Mouse (Mus musculus) duodenum, adult 2 months (tissue): ENCODE data around the gene Tmem168. TPM values are rescaled to one million over a fixed set of nuclear protein-coding genes. Genes with fewer than 3 reads are reported as not detected.

Experiments
- polyA plus RNA-seq: library from polyadenylated mRNA; depleted of rRNA; stranded (reverse); fragments of >200 nt; gene quantifications from 2 replicates; pipeline ENCODE4 v1.2.3, GENCODE M21; 2012; ENCODE audit warnings: low replicate concordance; rRNA removed

The Tmem168 gene
- 0.65 and 6.8 TPM in 2 replicates for polyA plus RNA-seq

GRCm38 (mm10) chr6:13607621-13608493, at the start of gene Tmem168:
Gene Tmem168, minus strand, starts transcription at chr6:13608100.

Other genes starting within 250 kb of the Tmem168 start
- gene Bmt2, start 69.9 kb upstream of the Tmem168 start, polyA plus RNA-seq: 0.09 and 0.23 TPM in 2 replicates
- gene Gpr85, start 231.8 kb upstream of the Tmem168 start, polyA plus RNA-seq: 0.41 and 0.75 TPM in 2 replicates